Mouse (Mus musculus) intestine, embryonic 14.5 days (tissue): ENCODE results near the gene Fgfr2. TPM values are rescaled to one million over a fixed set of nuclear protein-coding genes. Genes with fewer than 3 reads are reported as not detected.

Experiments
- ATAC-seq: fragments of 200-750 bp; cut with Nextera tagmentation; replicated peaks from 2 replicates; pipeline ENCODE4 v1.8.0; 2017; ENCODE audit warnings: low read depth, moderate number of reproducible peaks, moderate TSS enrichment, moderate library complexity; ENCODE audit not compliant: low FRiP score, low TSS enrichment
- DNase-seq: peaks from one replicate; pipeline ENCODE4 v3.0.0-alpha.2; 2018; ENCODE audit warnings: low spot score
- H3K27ac ChIP-seq: fragments of 300-500 bp; sonication (generic); 2 replicates; pipeline ENCODE4 v1.5.1; 2014; ENCODE audit warnings: low read depth, mild to moderate bottlenecking, control low read depth
- H3K27me3 ChIP-seq: fragments of 300-500 bp; sonication (generic); replicated peaks from 2 replicates; pipeline ENCODE4 v1.6.1; 2014; ENCODE audit warnings: low read length, control low read depth; ENCODE audit not compliant: control insufficient read depth, insufficient read depth
- H3K36me3 ChIP-seq: fragments of 300-500 bp; sonication (generic); 2 replicates; pipeline ENCODE4 v1.6.1; 2014; ENCODE audit warnings: low read length, control low read depth; ENCODE audit not compliant: control insufficient read depth, insufficient read depth
- H3K4me1 ChIP-seq: fragments of 300-500 bp; sonication (generic); replicated peaks from 2 replicates; pipeline ENCODE4 v1.6.1; 2014; ENCODE audit warnings: low read length, control low read depth, mixed read lengths; ENCODE audit not compliant: control insufficient read depth, insufficient read depth
- H3K4me2 ChIP-seq: fragments of 300-500 bp; sonication (generic); 2 replicates; pipeline ENCODE4 v1.6.1; 2014; ENCODE audit warnings: low read length
- H3K4me3 ChIP-seq: fragments of 300-500 bp; sonication (generic); 2 replicates; pipeline ENCODE4 v1.5.1; 2014; ENCODE audit warnings: low read depth, low read length, control low read depth, mixed read lengths
- H3K9ac ChIP-seq: fragments of 300-500 bp; sonication (generic); 2 replicates; pipeline ENCODE4 v1.6.1; 2014; ENCODE audit warnings: mild to moderate bottlenecking, low read length
- H3K9me3 ChIP-seq: fragments of 300-500 bp; sonication (generic); 2 replicates; pipeline ENCODE4 v1.6.1; 2016; ENCODE audit warnings: low read length, control low read depth; ENCODE audit not compliant: control insufficient read depth
- WGBS: fragments of 180-500 bp; shearing (Covaris S2); extraction: QIAGEN DNeasy Blood & Tissue Kit; methylation state at CpG from one replicate; pipeline ENCODE4 v1.1.7; 2014; 5-methylcytosine and 5-hydroxymethylcytosine counted together
- polyA plus RNA-seq: library from polyadenylated mRNA; unstranded; fragments of >200 nt; fragmentation: Nextera tagmentation; extraction: Ambion mirVana; gene quantifications from 2 replicates; pipeline ENCODE4 v1.2.1, GENCODE M21; 2014

Gene Fgfr2
- polyA plus RNA-seq, 1 experiment from 2014 or later, result 105 TPM

GRCm38 (mm10) chr7:130964686-130965085, 2158.5 kb downstream of the Fgfr2 start:
- Histone ChIP-seq H3K36me3 (no peaks in the 10 kb centered on the region), H3K9me3 (no peaks in the 10 kb centered on the region), H3K9ac (no peak overlapping the region), H3K4me1 (peaks cover 26% of the 10 kb centered on the region), H3K4me2 (no peak overlapping the region), H3K27ac (no peak overlapping the region), H3K27me3 (no peaks in the 10 kb centered on the region), H3K4me3 (no peak overlapping the region)
- DNase-seq (peak; percentile 62), ATAC-seq (0 out of 2 replicates have a peak, but pooled peaks have one; percentile 33)
- 29% methylated on average over 5 of the region's 5 CpGs for WGBS

DNA sequence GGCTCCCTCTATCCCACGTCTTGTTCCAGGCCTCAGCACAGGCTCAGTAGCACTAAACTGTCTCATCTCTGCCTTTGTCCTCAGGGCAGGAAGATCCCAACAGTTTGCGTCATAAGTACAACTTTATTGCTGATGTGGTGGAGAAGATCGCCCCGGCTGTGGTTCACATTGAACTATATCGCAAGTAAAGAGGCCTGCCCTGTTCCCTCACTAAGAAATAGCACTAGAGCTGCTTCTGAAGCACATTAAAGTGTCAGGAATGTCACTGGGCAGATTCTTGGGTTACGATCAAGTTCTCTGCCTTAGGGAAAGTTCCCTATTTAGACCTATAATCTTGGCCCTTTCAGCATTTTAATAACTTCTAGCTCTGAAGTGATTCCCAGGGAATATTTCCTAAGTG, 2161.7 kb downstream of the Fgfr2 start:
- Histone ChIP-seq H3K4me1 (peaks cover 27% of the 10 kb centered on the region), H3K36me3 (no peaks in the 10 kb centered on the region), H3K27me3 (no peaks in the 10 kb centered on the region), H3K4me2 (no peak overlapping the region), H3K9ac (no peak overlapping the region), H3K4me3 (no peak overlapping the region), H3K27ac (no peak overlapping the region), H3K9me3 (no peaks in the 10 kb centered on the region)
- ATAC-seq, result no peak
- WGBS, result 74% methylated on average over 6 of the region's 6 CpGs
- no peak for DNase-seq

- 15% methylated on average over 7 of the region's 7 CpGs for WGBS
- ATAC-seq, result peak; percentile 86
- H3K4me2 ChIP-seq, result no peak overlapping the region
These were observed 2163.3 kb downstream of the Fgfr2 start for GRCm38 (mm10) chr7:130959868-130960267.

GRCm38 (mm10) chr7:130958551-130958950, 2164.6 kb downstream of the Fgfr2 start:
- WGBS, result 70% methylated on average over 7 of the region's 7 CpGs
- Histone ChIP-seq H3K4me2 (no peak overlapping the region), H3K27me3 (no peaks in the 10 kb centered on the region), H3K36me3 (no peaks in the 10 kb centered on the region), H3K4me1 (peaks cover 17% of the 10 kb centered on the region), H3K4me3 (no peak overlapping the region), H3K27ac (no peak overlapping the region), H3K9me3 (no peaks in the 10 kb centered on the region), H3K9ac (no peak overlapping the region)
- ATAC-seq (no peak), DNase-seq (no peak)

More at GRCm38 (mm10) chr7:130959868-130960267, 2163.3 kb downstream of the Fgfr2 start:
- peak; percentile 69 for DNase-seq
- no peaks in the 10 kb centered on the region for H3K27me3 ChIP-seq
- H3K9me3 ChIP-seq, result no peaks in the 10 kb centered on the region
- no peak overlapping the region for H3K4me3 ChIP-seq
- no peaks in the 10 kb centered on the region for H3K36me3 ChIP-seq
- H3K4me1 ChIP-seq, result peaks cover 22% of the 10 kb centered on the region
- H3K9ac ChIP-seq, result no peak overlapping the region
- peak overlapping the region; percentile 34; the same call in 1 of the 2 replicates for H3K27ac ChIP-seq

- Histone ChIP-seq H3K4me1 (peaks cover 5% of the 10 kb centered on the region), H3K4me2 (no peak overlapping the region)
- 85% methylated on average over 10 of the region's 10 CpGs for WGBS
These were observed 2169.0 kb downstream of the Fgfr2 start for GRCm38 (mm10) chr7:130954177-130954601.

GRCm38 (mm10) chr7:130953376-130953775, 2169.8 kb downstream of the Fgfr2 start:
- ATAC-seq (no peak), DNase-seq (no peak)
- peaks cover 9% of the 10 kb centered on the region for H3K4me1 ChIP-seq
- no peak overlapping the region for H3K27ac ChIP-seq
- no peaks in the 10 kb centered on the region for H3K27me3 ChIP-seq
- no peak overlapping the region for H3K4me3 ChIP-seq
- no peaks in the 10 kb centered on the region for H3K9me3 ChIP-seq
- no peak overlapping the region for H3K4me2 ChIP-seq
- H3K9ac ChIP-seq, result no peak overlapping the region
- H3K36me3 ChIP-seq, result no peaks in the 10 kb centered on the region
- WGBS, result 92% methylated on average over 10 of the region's 10 CpGs

More at GRCm38 (mm10) chr7:130954177-130954601, 2169.0 kb downstream of the Fgfr2 start:
- Histone ChIP-seq H3K36me3 (no peaks in the 10 kb centered on the region), H3K27me3 (no peaks in the 10 kb centered on the region), H3K9ac (no peak overlapping the region), H3K27ac (no peak overlapping the region), H3K4me3 (no peak overlapping the region), H3K9me3 (no peaks in the 10 kb centered on the region)
- DNase-seq (no peak), ATAC-seq (no peak)

GRCm38 (mm10) chr7:130951004-130951403, 2172.1 kb downstream of the Fgfr2 start:
- Histone ChIP-seq H3K4me2 (no peak overlapping the region), H3K27ac (no peak overlapping the region), H3K9me3 (no peaks in the 10 kb centered on the region), H3K27me3 (no peaks in the 10 kb centered on the region), H3K36me3 (no peaks in the 10 kb centered on the region), H3K4me3 (no peak overlapping the region), H3K9ac (no peak overlapping the region), H3K4me1 (peaks cover 9% of the 10 kb centered on the region)
- 94% methylated on average over 5 of the region's 5 CpGs for WGBS
- DNase-seq, result no peak
- no peak for ATAC-seq

DNA sequence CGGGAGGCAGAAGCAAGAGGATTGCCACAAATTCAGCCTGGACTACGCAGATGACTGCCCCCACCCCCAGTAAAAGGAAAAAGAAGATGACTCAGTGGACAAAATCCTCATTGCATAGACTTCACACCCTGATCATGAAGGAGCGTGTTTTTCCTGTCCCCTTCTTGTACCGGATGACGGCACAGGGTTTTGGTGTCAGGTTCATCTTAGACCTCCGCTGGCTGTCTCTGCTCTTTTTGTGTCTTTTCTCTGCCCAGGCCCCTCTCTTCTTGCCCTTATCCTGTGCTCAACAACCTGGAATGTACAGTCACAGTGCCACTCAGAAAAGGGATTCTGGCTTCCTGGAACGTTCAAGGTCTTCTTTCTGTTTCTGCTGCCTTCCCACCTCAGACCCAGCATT, 2172.7 kb downstream of the Fgfr2 start:
- WGBS, result 90% methylated on average over 7 of the region's 7 CpGs

DNA sequence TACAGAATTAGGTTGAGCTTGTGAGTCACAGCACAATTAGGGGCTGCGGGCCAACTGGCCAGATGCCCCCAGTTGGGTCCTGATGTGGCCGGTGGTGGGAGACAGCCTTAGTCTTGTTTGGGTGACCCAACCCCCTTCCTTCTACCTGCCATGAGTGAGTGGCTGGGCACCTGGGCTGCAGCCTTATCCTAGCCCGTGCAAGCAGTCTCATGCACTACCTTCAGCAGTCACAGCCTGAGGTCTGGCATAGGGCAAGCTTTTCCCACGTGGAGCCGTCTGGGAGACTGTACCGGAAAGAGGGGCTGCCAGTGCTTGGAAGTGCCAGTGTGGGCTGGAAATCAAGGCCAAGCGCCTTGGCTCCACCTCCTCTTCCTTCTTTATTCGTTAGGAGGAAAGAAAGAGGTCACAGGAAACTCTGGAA, 2173.8 kb downstream of the Fgfr2 start:
- Histone ChIP-seq H3K4me1 (peaks cover 9% of the 10 kb centered on the region), H3K4me3 (no peak overlapping the region), H3K9me3 (no peaks in the 10 kb centered on the region), H3K27me3 (no peaks in the 10 kb centered on the region), H3K9ac (no peak overlapping the region), H3K36me3 (no peaks in the 10 kb centered on the region), H3K4me2 (no peak overlapping the region), H3K27ac (no peak overlapping the region)
- WGBS, result 40% methylated on average over 8 of the region's 8 CpGs
- no peak for DNase-seq
- no peak for ATAC-seq

More for the DNA sequence above, 2172.7 kb downstream of the Fgfr2 start:
- no peak overlapping the region for H3K9ac ChIP-seq
- H3K27me3 ChIP-seq, result no peaks in the 10 kb centered on the region
- ATAC-seq, result no peak
- DNase-seq, result no peak
- no peak overlapping the region for H3K27ac ChIP-seq
- no peaks in the 10 kb centered on the region for H3K9me3 ChIP-seq
- H3K4me3 ChIP-seq, result no peak overlapping the region
- no peaks in the 10 kb centered on the region for H3K36me3 ChIP-seq
- peaks cover 9% of the 10 kb centered on the region for H3K4me1 ChIP-seq
- no peak overlapping the region for H3K4me2 ChIP-seq
